Mouse (Mus musculus) stomach, embryonic 16.5 days (tissue): ENCODE results near the gene 1600002K03Rik. TPM values are rescaled to one million over a fixed set of nuclear protein-coding genes. Genes with fewer than 3 reads are reported as not detected.

Experiments used
- ATAC-seq: fragments of 200-750 bp; cut with Nextera tagmentation; 2 replicates; pipeline ENCODE4 v1.8.0; 2017; ENCODE audit warnings: moderate number of reproducible peaks, moderate TSS enrichment; ENCODE audit not compliant: insufficient read depth, low FRiP score
- H3K27ac ChIP-seq: fragments of 300-500 bp; sonication (generic); 2 replicates; pipeline ENCODE4 v1.5.1; 2014; ENCODE audit warnings: low read length
- H3K27me3 ChIP-seq: fragments of 300-500 bp; sonication (generic); 2 replicates; pipeline ENCODE4 v1.6.1; 2014; ENCODE audit warnings: low read length, control low read depth, mixed read lengths; ENCODE audit not compliant: control insufficient read depth, insufficient read depth
- H3K36me3 ChIP-seq: fragments of 300-500 bp; sonication (generic); 2 replicates; pipeline ENCODE4 v1.6.1; 2014; ENCODE audit warnings: low read length; ENCODE audit not compliant: control insufficient read depth, insufficient read depth
- H3K4me1 ChIP-seq: fragments of 300-500 bp; sonication (generic); 2 replicates; pipeline ENCODE4 v1.6.1; 2014; ENCODE audit warnings: low read length, control low read depth, mixed read lengths; ENCODE audit not compliant: control insufficient read depth, insufficient read depth
- H3K4me2 ChIP-seq: fragments of 300-500 bp; sonication (generic); 2 replicates; pipeline ENCODE4 v1.6.1; 2014; ENCODE audit warnings: low read depth, low read length, mixed read lengths
- H3K4me3 ChIP-seq: fragments of 300-500 bp; sonication (generic); replicated peaks from 2 replicates; pipeline ENCODE4 v1.5.1; 2014; ENCODE audit warnings: mild to moderate bottlenecking, low read length
- H3K9ac ChIP-seq: fragments of 300-500 bp; sonication (generic); 2 replicates; pipeline ENCODE4 v1.6.1; 2014; ENCODE audit warnings: low read length
- H3K9me3 ChIP-seq: fragments of 300-500 bp; sonication (generic); replicated peaks from 2 replicates; pipeline ENCODE4 v1.6.1; 2016; ENCODE audit warnings: low read length, control low read depth; ENCODE audit not compliant: control insufficient read depth
- WGBS: fragments of 180-500 bp; shearing (Covaris S2); extraction: QIAGEN DNeasy Blood & Tissue Kit; methylation state at CpG from one replicate; pipeline ENCODE4 v1.1.7; 2014; 5-methylcytosine and 5-hydroxymethylcytosine counted together
- polyA plus RNA-seq: library from polyadenylated mRNA; unstranded; fragments of >200 nt; fragmentation: Nextera tagmentation; extraction: Ambion mirVana; gene quantifications from 2 replicates; pipeline ENCODE4 v1.2.1, GENCODE M21; 2015

1600002K03Rik gene
- polyA plus RNA-seq, 1 experiment from 2014 or later, result 16.6 TPM

DNA sequence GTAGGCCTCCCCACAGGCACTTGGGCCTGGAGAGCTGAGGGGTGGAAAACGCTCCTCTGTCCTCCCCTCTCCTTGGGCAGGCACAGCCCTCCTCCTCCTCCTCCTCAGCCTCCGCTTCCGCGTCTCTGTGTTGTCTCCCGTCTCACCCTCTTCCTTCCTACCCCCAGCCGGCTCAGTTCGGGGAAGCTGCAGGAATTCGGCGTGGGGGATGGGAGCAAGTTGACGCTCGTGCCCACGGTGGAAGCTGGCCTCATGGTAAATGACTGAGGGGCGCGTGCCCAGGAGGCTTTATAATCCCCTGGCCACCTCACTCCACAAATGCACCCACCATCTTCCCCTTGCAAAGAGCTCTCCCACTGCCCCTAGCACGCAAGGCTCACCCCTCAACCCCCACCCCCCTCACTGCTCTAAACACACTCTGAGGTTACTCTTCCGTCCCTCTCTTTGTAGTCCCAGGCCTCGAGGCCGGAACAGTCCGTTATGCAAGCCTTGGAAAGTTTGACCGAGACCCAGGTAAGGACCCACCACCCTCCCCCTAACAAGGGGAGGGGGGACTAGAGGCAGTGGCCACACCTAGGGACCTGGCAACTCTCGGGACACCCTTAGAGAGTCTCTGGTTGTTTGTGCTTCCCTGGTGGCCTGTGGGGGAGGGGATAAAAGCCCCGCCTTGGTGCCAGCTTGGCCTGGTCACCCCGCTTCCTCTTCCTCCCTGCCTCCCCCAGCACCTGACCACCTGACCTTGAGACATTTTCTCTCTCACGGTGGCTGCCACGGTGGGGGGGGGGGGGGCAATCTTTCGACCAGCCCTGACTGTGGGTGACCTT lies 21.3 kb upstream of the 1600002K03Rik start:
- H3K27me3 ChIP-seq, result no peaks in the 10 kb centered on the region
- peaks cover 34% of the 10 kb centered on the region for H3K36me3 ChIP-seq
- ATAC-seq, result no peak
- H3K27ac ChIP-seq, result peak overlapping the region; percentile 99
- peak overlapping the region; percentile 93 for H3K4me3 ChIP-seq
- peaks cover 59% of the 10 kb centered on the region for H3K4me1 ChIP-seq
- H3K9ac ChIP-seq, result peak overlapping the region; percentile 97
- peak overlapping the region; percentile 93 for H3K4me2 ChIP-seq
- WGBS, result under 1% methylated on average over 26 of the region's 26 CpGs
- H3K9me3 ChIP-seq, result no peaks in the 10 kb centered on the region

- peak overlapping the region; percentile 93 for H3K4me3 ChIP-seq
- no peaks in the 10 kb centered on the region for H3K27me3 ChIP-seq
- H3K36me3 ChIP-seq, result peaks cover 39% of the 10 kb centered on the region
- no peaks in the 10 kb centered on the region for H3K9me3 ChIP-seq
- H3K4me1 ChIP-seq, result peaks cover 58% of the 10 kb centered on the region
- H3K9ac ChIP-seq, result peak overlapping the region; percentile 97
- ATAC-seq, result no peak
- peak overlapping the region; percentile 93 for H3K4me2 ChIP-seq
- H3K27ac ChIP-seq, result peak overlapping the region; percentile 99
- WGBS, result 2% methylated on average over 15 of the region's 15 CpGs
Measured at GRCm38 (mm10) chr10:80152071-80152872, 20.5 kb upstream of the 1600002K03Rik start.

GRCm38 (mm10) chr10:80152873-80153260 lies 19.9 kb upstream of the 1600002K03Rik start:
- peaks cover 57% of the 10 kb centered on the region for H3K4me1 ChIP-seq
- no peaks in the 10 kb centered on the region for H3K27me3 ChIP-seq
- WGBS, result 13% methylated on average over 3 of the region's 3 CpGs
- ATAC-seq, result no peak
- peak overlapping the region; percentile 93 for H3K4me3 ChIP-seq
- peak overlapping the region; percentile 99 for H3K27ac ChIP-seq
- peak overlapping the region; percentile 93 for H3K4me2 ChIP-seq
- H3K9ac ChIP-seq, result peak overlapping the region; percentile 97
- peaks cover 39% of the 10 kb centered on the region for H3K36me3 ChIP-seq
- H3K9me3 ChIP-seq, result no peaks in the 10 kb centered on the region

DNA sequence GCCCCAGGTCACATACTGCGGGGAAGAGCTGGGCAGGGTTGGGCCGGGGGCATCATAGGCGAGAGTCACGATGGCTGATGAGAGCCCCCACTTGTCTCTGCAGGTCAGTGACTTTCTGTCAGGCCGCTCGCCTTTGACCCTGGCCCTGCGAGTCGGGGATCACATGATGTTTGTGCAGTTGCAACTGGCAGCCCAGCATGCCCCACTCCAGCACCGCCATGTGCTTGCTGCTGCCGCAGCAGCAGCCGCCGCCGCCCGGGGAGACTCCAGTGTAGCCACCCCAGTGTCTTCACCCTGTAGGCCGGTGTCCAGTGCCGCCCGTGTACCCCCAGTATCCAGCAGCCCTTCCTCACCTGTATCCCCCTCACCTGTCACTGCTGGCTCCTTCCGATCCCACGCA lies 19.0 kb upstream of the 1600002K03Rik start:
- H3K4me1 ChIP-seq, result peaks cover 63% of the 10 kb centered on the region
- WGBS, result 75% methylated on average over 19 of the region's 19 CpGs
- H3K4me2 ChIP-seq, result peak overlapping the region; percentile 93
- no peaks in the 10 kb centered on the region for H3K9me3 ChIP-seq
- no peaks in the 10 kb centered on the region for H3K27me3 ChIP-seq
- no peak for ATAC-seq
- peak overlapping the region; percentile 93; the same call in 1 of the 2 replicates for H3K4me3 ChIP-seq
- H3K36me3 ChIP-seq, result peaks cover 39% of the 10 kb centered on the region
- peak overlapping the region; percentile 97 for H3K9ac ChIP-seq
- peak overlapping the region; percentile 99 for H3K27ac ChIP-seq

DNA sequence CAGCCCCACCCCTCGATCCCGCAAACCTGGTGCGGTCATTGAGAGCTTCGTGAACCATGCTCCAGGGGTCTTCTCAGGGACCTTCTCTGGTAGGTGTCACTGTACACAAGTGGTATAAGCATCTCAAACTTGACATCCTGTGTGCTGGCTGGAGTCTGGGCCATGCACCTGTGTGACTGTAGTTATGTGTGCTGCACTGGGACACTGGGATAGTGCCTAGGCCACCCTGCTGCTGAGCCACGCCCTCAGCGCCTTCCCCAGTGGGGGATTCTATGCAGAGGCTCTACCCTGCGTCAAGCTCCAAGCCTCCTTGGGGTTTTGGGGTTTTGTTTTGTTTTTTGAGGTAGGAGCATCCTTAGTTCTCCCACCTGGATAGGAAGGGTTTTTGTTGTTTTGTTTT lies 18.4 kb upstream of the 1600002K03Rik start:
- Histone ChIP-seq H3K9me3 (no peaks in the 10 kb centered on the region), H3K9ac (peak overlapping the region; percentile 32; the same call in 1 of the 2 replicates), H3K27me3 (no peaks in the 10 kb centered on the region), H3K4me3 (no peak overlapping the region), H3K27ac (no peak overlapping the region), H3K4me2 (no peak overlapping the region), H3K4me1 (peaks cover 70% of the 10 kb centered on the region), H3K36me3 (peaks cover 39% of the 10 kb centered on the region)
- ATAC-seq, result no peak
- WGBS, result 80% methylated on average over 7 of the region's 7 CpGs

DNA sequence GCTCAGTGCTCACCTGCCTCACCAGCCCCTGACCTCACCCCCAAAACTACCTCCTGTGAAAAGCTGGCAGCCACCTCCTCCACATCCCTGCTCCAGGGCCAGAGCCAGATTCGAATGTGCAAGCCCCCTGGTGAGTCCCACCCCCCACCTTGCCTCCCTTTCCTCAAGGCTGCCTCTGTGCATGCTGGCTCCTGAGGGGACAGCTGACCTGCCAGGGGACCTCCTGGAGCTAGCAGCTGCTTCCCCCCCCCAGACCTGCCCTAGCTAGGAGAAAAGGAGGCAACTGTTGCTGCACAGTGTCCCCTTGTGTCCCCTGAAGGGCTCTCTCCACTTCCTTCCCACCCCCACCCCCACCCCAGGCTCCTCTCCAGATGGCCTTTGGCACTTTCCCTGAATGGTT lies 17.5 kb upstream of the 1600002K03Rik start:
- 0 out of 2 replicates have a peak overlapping the region, but pooled peaks have one; percentile 23 for H3K9ac ChIP-seq
- peak overlapping the region; percentile 76 for H3K27ac ChIP-seq
- ATAC-seq, result no peak
- H3K36me3 ChIP-seq, result peaks cover 39% of the 10 kb centered on the region
- H3K4me3 ChIP-seq, result no peak overlapping the region
- no peaks in the 10 kb centered on the region for H3K9me3 ChIP-seq
- no peak overlapping the region for H3K4me2 ChIP-seq
- WGBS, result 61% methylated on average over 1 of the region's 1 CpGs
- no peaks in the 10 kb centered on the region for H3K27me3 ChIP-seq
- peaks cover 75% of the 10 kb centered on the region for H3K4me1 ChIP-seq

DNA sequence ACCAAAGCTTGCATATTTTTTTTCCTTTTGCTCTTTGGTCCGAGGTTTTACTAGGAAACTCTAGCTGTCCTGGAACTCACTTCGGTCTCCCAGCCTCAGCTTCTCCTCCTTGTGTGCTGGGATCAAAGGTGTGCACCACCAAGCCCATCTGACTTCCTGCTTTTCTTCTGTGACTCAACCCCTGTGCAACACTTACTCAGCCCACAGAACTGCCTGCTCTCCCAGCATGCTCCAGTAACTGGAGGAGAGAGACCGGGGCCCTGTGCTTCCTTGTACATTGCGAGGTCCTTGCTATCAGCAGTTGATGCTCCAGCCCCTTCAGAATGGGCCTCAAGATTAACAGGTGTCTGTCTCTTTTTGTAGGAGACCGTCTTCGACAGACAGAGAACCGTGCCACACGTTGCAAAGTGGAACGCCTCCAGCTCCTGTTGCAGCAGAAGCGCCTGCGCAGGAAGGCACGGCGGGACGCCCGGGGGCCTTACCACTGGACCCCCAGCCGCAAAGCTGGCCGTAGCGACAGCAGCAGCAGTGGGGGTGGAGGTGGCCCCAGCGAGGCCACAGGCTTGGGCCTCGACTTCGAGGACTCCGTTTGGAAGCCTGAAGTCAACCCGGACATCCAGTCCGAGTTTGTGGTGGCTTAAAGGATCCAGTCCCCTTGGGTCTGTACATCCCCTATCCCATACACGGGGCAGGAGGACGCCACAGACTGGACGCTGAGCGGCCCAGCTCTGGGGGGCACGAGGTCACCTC lies 16.6 kb upstream of the 1600002K03Rik start:
- H3K4me1 ChIP-seq, result peaks cover 84% of the 10 kb centered on the region
- no peak for ATAC-seq
- WGBS, result 75% methylated on average over 29 of the region's 29 CpGs
- no peak overlapping the region for H3K4me2 ChIP-seq
- H3K27ac ChIP-seq, result peak overlapping the region; percentile 76
- H3K9ac ChIP-seq, result no peak overlapping the region
- no peaks in the 10 kb centered on the region for H3K9me3 ChIP-seq
- no peak overlapping the region for H3K4me3 ChIP-seq
- H3K36me3 ChIP-seq, result peaks cover 39% of the 10 kb centered on the region
- no peaks in the 10 kb centered on the region for H3K27me3 ChIP-seq

DNA sequence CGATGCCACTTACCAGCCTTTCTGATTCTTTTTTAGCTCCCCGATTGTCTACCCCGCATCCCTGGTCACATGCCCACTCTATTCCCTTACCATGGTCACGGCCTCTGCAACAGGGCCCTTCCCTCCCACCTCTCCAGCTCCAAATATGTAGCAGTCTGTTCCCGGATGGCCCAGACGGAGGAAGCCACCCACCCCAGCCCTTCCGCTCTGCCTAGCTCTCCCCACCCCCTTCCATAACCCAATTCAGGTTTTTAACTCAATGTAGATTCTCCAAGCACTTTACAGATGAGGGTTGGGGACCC lies 16.0 kb upstream of the 1600002K03Rik start:
- 53% methylated on average over 7 of the region's 7 CpGs for WGBS
- Histone ChIP-seq H3K9me3 (no peaks in the 10 kb centered on the region), H3K4me2 (no peak overlapping the region), H3K27ac (peak overlapping the region; percentile 76), H3K9ac (peak overlapping the region; percentile 35; the same call in 1 of the 2 replicates), H3K4me1 (peaks cover 86% of the 10 kb centered on the region), H3K4me3 (no peak overlapping the region), H3K27me3 (no peaks in the 10 kb centered on the region), H3K36me3 (peaks cover 39% of the 10 kb centered on the region)
- no peak for ATAC-seq
